Mouse (Mus musculus): ENCODE measurements around the gene Kdelr1.

GRCm38 (mm10) chr7:45876895-45877294 lies 4.3 kb downstream of the Kdelr1 start:
- TF ChIP-seq MYOG (IDR thresholded peaks at IDR 0.05; ENCODE audit: control insufficient read depth, extremely low read depth, insufficient read length) (no peak), CTCF (IDR thresholded peaks at IDR 0.05; ENCODE audit: control insufficient read depth, insufficient read depth, insufficient read length) (no peak), MYOD1 (IDR thresholded peaks at IDR 0.05; ENCODE audit: control insufficient read depth, insufficient read length, low read depth) (no peak), CEBPB (IDR thresholded peaks at IDR 0.05; ENCODE audit: low read depth) (no peak)

Data from C2C12 (cell line).